Mouse (Mus musculus): ENCODE results near the gene Ston2.

DNA sequence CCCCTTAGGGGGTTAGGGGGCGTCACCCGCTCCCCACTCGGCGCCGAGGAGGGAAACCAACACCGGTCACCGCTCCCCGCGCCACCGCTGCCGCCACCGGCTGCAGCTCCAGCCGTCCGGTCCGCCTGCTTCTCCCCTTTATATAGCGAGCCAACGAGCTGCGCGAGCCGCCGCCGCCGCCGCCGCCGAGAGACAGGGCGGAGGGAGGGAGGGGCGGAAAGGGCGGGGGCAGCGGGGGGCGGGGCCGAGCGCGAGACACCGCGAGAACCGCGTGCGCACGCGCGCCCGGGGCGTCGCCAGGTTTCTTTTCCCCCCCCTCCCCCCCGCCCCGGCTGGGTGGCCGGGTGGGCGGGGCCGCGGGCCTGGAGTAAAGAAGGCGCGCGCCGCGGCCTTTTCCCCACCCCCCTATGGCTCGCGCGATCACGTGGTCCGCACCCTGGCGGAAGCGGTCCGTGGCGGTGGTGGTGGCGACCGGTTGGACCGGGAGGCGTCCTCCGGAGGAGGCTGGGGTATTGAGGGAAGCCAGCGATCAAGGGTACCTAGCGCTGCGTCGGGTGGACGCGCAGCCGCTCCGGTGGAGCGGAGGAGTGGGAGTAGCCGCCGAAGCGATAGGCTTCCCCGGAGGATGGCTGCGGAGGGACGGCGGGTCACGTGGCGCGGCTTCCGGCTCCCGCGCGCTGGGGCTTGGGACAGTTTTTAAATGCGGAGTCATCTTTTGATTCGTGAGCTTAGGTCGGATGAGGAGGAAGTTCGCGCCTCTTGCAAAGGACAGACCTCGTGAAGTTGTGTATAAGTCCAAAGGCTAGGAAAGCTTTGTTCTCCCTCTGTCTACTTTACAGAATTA is 198.1 kb downstream of the Ston2 start, which contains the start of gene Gtf2a1:
- no peak for TF ChIP-seq TAL1 (IDR thresholded peaks at IDR 0.05; ENCODE audit: low read length)
- TF ChIP-seq GATA1 (IDR thresholded peaks at IDR 0.05; ENCODE audit: low read length) = no peak
